Mouse (Mus musculus) E14TG2a.4 (cell line): ENCODE results near the gene B4galnt4.

Source experiments
- CTCF ChIP-seq: conservative IDR thresholded peaks from 2 replicates; pipeline ENCODE4 v1.5.1; 2014; ENCODE audit warnings: low read length
- NANOG ChIP-seq: IDR thresholded peaks from 2 replicates; pipeline ENCODE4 v1.6.1; 2014; ENCODE audit warnings: borderline replicate concordance, low read length, mixed read lengths
- POU5F1 ChIP-seq: IDR thresholded peaks from 2 replicates; pipeline ENCODE4 v1.6.1; 2014; ENCODE audit warnings: low read length, borderline replicate concordance

GRCm38 (mm10) chr7:141115874-141116273 lies 55.0 kb downstream of the B4galnt4 start:
- TF ChIP-seq CTCF (no peak), NANOG (no peak), POU5F1 (no peak)
